Mouse (Mus musculus) C2C12 (cell line): ENCODE measurements around the gene Ntn5. TPM values are rescaled to one million over a fixed set of nuclear protein-coding genes. Genes with fewer than 3 reads are reported as not detected.

Experiments
- H3K27me3 ChIP-seq: one replicate; pipeline ENCODE4 v1.6.1; 2011; ENCODE audit not compliant: control insufficient read depth, insufficient read depth, insufficient read length
- H3K36me3 ChIP-seq: one replicate; pipeline ENCODE4 v1.6.1; 2011; ENCODE audit not compliant: control insufficient read depth, insufficient read depth
- H3K4me3 ChIP-seq: one replicate; pipeline ENCODE4 v1.5.1; 2011; ENCODE audit warnings: mild to moderate bottlenecking, control low read depth; ENCODE audit not compliant: poor library complexity, insufficient read depth, severe bottlenecking
- H3K79me2 ChIP-seq: one replicate; pipeline ENCODE4 v1.6.1; 2011; ENCODE audit not compliant: control insufficient read depth, insufficient read depth
- H3K79me3 ChIP-seq: one replicate; pipeline ENCODE4 v1.6.1; 2011; ENCODE audit warnings: low read depth, control low read depth
- H3ac ChIP-seq: one replicate; pipeline ENCODE3; 2011; ENCODE audit warnings: low read depth; ENCODE audit not compliant: control insufficient read depth, insufficient read length
- CEBPB ChIP-seq: IDR thresholded peaks from one replicate; pipeline ENCODE4 v1.6.1; 2011; ENCODE audit warnings: low read depth, mild to moderate bottlenecking, control low read depth, moderate library complexity
- CTCF ChIP-seq: IDR thresholded peaks from one replicate; pipeline ENCODE4 v1.5.1; 2011; ENCODE audit not compliant: control insufficient read depth, insufficient read depth, insufficient read length
- FOSL1 ChIP-seq: IDR thresholded peaks from one replicate; pipeline ENCODE4 v1.8.0; 2011; ENCODE audit warnings: mild to moderate bottlenecking, low read length; ENCODE audit not compliant: poor library complexity, insufficient read depth, severe bottlenecking
- MAX ChIP-seq: IDR thresholded peaks from one replicate; pipeline ENCODE4 v1.6.1; 2011; ENCODE audit warnings: mild to moderate bottlenecking, control low read depth
- MYOD1 ChIP-seq: IDR thresholded peaks from one replicate; pipeline ENCODE4 v1.6.1; 2011; ENCODE audit warnings: low read depth; ENCODE audit not compliant: control insufficient read depth, insufficient read length
- MYOG ChIP-seq: IDR thresholded peaks from one replicate; pipeline ENCODE4 v1.6.1; 2011; ENCODE audit not compliant: control insufficient read depth, insufficient read length; ENCODE audit errors: extremely low read depth
- USF1 ChIP-seq: IDR thresholded peaks from one replicate; pipeline ENCODE4 v1.6.1; 2011; ENCODE audit warnings: low read depth, mild to moderate bottlenecking, control low read depth, moderate library complexity
- polyA plus RNA-seq: library from polyadenylated mRNA; unstranded; fragments of >200 nt; fragmentation: generic; extraction: Trizol; gene quantifications from one replicate; pipeline ENCODE4 v1.2.1, GENCODE M21; 2012; ENCODE audit warnings: missing spikeins

Ntn5 gene
- polyA plus RNA-seq, 1 experiment: 0.04 TPM

DNA sequence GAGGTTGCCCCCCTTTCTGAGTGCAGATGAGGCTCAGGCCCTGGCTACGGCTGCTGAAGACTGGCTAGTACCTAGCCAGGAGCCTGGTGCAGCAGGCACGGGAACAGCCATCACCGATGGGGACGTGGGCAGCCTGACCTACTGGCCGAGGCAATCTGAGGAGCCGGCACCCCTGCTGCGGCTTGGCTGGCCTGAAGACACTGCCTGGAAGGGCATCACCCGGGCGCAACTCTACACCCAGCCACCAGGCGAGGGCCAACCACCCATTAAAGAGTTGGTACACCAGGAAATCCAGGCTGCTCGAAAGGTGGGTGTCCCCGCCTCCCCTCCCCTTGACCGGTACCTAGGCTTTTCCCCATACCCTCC, 38.5 kb downstream of the Ntn5 start:
- Histone ChIP-seq H3K36me3 (peaks cover 61% of the 10 kb centered on the region), H3K79me2 (peaks cover 47% of the 10 kb centered on the region), H3K4me3 (no peak overlapping the region), H3K27me3 (no peaks in the 10 kb centered on the region), H3ac (no peak overlapping the region), H3K79me3 (peaks cover 28% of the 10 kb centered on the region)
- TF ChIP-seq FOSL1 (no peak), CEBPB (no peak), MYOG (no peak), MYOD1 (no peak), MAX (no peak), CTCF (no peak), USF1 (no peak)

DNA sequence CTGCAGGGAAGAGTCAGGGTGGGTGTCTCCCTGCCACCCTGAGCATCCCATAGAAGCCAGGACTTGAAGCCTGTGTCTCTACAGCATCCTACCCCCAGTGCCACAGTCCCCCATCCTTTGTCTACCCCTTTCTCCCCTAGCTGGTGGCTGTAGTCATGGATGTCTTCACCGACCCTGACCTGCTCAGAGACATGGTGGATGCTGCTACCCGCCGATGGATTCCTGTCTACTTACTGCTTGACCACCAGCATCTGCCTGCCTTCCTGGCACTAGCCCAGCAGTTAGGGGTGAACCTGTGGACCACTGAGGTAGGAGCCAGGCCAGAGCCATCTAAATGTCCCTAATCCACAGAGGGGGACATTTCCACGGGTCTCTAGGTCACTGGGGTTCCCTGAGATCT, 39.5 kb downstream of the Ntn5 start:
- H3ac ChIP-seq: no peak overlapping the region
- TF ChIP-seq USF1 (no peak), MYOG (no peak), MAX (no peak), FOSL1 (no peak), CTCF (no peak), CEBPB (no peak), MYOD1 (no peak)
- peaks cover 37% of the 10 kb centered on the region for H3K79me2 ChIP-seq
- H3K27me3 ChIP-seq: no peaks in the 10 kb centered on the region
- peaks cover 21% of the 10 kb centered on the region for H3K79me3 ChIP-seq
- peaks cover 61% of the 10 kb centered on the region for H3K36me3 ChIP-seq
- H3K4me3 ChIP-seq: no peak overlapping the region

DNA sequence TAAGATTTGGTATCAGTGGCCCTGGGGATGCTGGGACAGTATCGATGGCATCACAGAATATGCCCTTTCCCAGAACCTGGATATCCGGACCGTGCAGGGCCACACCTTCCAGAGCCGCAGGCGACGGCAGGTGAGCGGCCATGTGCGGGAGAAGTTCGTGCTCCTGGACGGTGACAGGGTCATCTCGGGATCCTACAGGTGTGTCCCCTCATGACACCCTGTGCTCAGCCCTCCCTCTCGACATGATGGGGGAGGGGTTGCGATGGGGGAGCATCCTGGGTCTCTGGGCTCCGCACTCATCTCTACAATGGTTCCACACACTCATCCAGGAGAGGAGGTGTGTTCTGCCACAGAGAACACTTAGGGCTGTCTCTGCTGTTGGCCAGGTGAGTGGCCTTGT, 40.0 kb downstream of the Ntn5 start:
- Histone ChIP-seq H3K36me3 (peaks cover 56% of the 10 kb centered on the region), H3K27me3 (no peaks in the 10 kb centered on the region), H3ac (no peak overlapping the region), H3K79me3 (peaks cover 16% of the 10 kb centered on the region), H3K79me2 (peaks cover 32% of the 10 kb centered on the region), H3K4me3 (no peak overlapping the region)
- TF ChIP-seq CEBPB: no peak
- no peak for TF ChIP-seq MYOG
- no peak for TF ChIP-seq CTCF
- TF ChIP-seq MYOD1: no peak

DNA sequence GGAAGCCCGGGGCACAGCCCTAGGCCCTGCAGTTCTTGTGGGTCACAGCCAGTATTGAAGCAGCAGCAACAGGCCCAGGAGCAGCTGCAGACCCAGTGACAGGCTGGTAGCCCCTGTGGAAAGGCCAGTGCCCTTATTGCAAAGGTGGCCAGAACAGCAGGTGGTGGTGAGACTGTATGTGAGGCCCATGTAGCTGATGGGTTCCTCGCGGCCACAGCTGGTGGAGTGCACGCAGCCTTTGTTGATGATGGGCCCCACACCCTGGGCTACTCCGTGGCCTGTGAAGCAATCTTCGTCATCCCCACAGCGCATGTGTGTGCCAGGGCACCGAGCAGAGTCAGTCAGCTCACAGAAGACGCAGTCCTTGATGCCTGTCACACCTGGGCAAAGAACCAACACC, 41.3 kb downstream of the Ntn5 start:
- H3K4me3 ChIP-seq: no peak overlapping the region
- H3K36me3 ChIP-seq: peaks cover 42% of the 10 kb centered on the region

DNA sequence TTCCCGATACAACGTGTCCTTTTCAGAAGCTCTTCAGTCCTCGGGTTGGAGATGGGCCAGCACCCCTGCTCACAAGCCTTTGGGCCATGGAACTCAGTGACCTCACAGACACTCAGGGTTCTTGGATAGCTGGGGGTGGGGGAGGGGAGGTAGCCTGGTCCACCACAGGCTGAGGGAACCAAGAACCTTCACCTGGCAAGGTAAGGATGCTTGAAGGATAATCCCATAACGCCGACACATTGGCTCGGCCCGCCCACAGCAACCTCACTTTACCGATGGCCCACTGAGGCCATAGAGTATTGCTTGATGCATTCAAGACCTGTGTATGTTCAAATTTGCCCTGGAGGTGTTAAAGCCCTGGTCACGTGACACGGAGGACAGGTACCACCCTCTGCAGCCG, 41.9 kb downstream of the Ntn5 start, which contains the start of gene Spaca4:
TSS of gene Spaca4 (minus strand) at position 101 of the 400 bp plus-strand sequence.
- no peak within 1 kb of the TSS for H3ac ChIP-seq
- H3K4me3 ChIP-seq: no peak within 1 kb of the TSS
- peaks cover 13% of the 10 kb centered on the region for H3K79me2 ChIP-seq
- H3K36me3 ChIP-seq: peaks cover 37% of the 10 kb centered on the region
- TF ChIP-seq MAX (no peak), CTCF (no peak), USF1 (peak; percentile 13), MYOG (no peak), CEBPB (no peak)
- H3K27me3 ChIP-seq: no peaks in the 10 kb centered on the region
- H3K79me3 ChIP-seq: no peaks in the 10 kb centered on the region

More for the DNA sequence above, 41.3 kb downstream of the Ntn5 start:
- Histone ChIP-seq H3K79me3 (peaks cover 4% of the 10 kb centered on the region), H3K79me2 (peaks cover 19% of the 10 kb centered on the region), H3ac (no peak overlapping the region), H3K27me3 (no peaks in the 10 kb centered on the region)
- TF ChIP-seq CTCF: no peak
- TF ChIP-seq FOSL1: no peak
- no peak for TF ChIP-seq USF1
- no peak for TF ChIP-seq MYOD1
- TF ChIP-seq MYOG: no peak
- no peak for TF ChIP-seq MAX
- no peak for TF ChIP-seq CEBPB

DNA sequence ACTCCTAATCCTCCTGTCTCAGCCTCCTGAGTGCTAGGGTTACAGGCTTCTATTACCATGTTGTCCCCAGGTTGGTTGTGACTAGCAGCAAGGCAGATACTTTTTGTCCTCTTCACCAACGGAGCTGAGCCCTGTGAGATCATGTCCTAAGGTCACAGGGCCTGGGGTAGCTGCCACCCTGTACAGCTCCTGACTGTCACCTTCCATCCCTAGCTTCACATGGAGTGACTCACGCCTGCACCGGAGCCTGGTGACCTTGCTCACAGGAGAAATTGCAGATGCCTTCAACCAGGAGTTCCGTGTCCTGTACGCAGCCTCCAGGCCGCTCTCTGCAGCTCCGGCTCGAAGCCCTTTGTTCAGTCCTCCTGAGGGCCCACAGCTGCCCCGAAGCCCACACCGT, 42.6 kb downstream of the Ntn5 start:
- no peaks in the 10 kb centered on the region for H3K79me3 ChIP-seq
- peaks cover 31% of the 10 kb centered on the region for H3K36me3 ChIP-seq
- no peak for TF ChIP-seq CEBPB
- TF ChIP-seq CTCF: no peak
- no peak for TF ChIP-seq MYOD1
- TF ChIP-seq USF1: no peak
- no peak for TF ChIP-seq MAX
- TF ChIP-seq FOSL1: no peak
- TF ChIP-seq MYOG: no peak

More for the DNA sequence above, 42.6 kb downstream of the Ntn5 start:
- H3K4me3 ChIP-seq: no peak overlapping the region
- no peaks in the 10 kb centered on the region for H3K27me3 ChIP-seq
- H3K79me2 ChIP-seq: peaks cover 7% of the 10 kb centered on the region
- H3ac ChIP-seq: no peak overlapping the region
